Mouse (Mus musculus): ENCODE measurements around the gene Echdc3. TPM values are rescaled to one million over a fixed set of nuclear protein-coding genes. Genes with fewer than 3 reads are reported as not detected.

Gene Echdc3
- total and polyA plus RNA-seq, 2 experiments from 2014 or later, result 16.9 to 17.3 TPM

GRCm38 (mm10) chr2:6146257-6146656, 66.6 kb downstream of the Echdc3 start:
- no peaks in the 10 kb centered on the region for H3K36me3 ChIP-seq (replicated peaks; ENCODE audit: control insufficient read depth, insufficient read depth, low read length)

GRCm38 (mm10) chr2:6145611-6146010, 67.2 kb downstream of the Echdc3 start:
- TF ChIP-seq EP300 (IDR thresholded peaks at IDR 0.05; ENCODE audit: low read depth) (no peak), CTCF (IDR thresholded peaks at IDR 0.05; ENCODE audit: low read depth) (no peak)
- Histone ChIP-seq H3K4me1 (ENCODE audit: control insufficient read depth, insufficient read depth) (no peaks in the 10 kb centered on the region), H3K4me2 (ENCODE audit: low read depth, low read length) (no peak overlapping the region), H3K27me3 (ENCODE audit: control insufficient read depth, insufficient read depth, low read length) (no peaks in the 10 kb centered on the region), H3K4me3 (ENCODE audit: low read depth, low read length) (no peak overlapping the region), H3K36me3 (replicated peaks; ENCODE audit: control insufficient read depth, insufficient read depth, low read length) (no peaks in the 10 kb centered on the region), H3K9ac (replicated peaks; ENCODE audit: low read depth, low read length) (no peak overlapping the region), H3K27ac (ENCODE audit: low read depth) (no peak overlapping the region), H3K9me3 (replicated peaks; ENCODE audit: control insufficient read depth, low read length) (no peaks in the 10 kb centered on the region)
- ATAC-seq (ENCODE audit: insufficient read depth, low read depth) (no peak), DNase-seq (ENCODE audit: low spot score) (no peak)
- 80% methylated on average over 10 of the region's 10 CpGs for WGBS

More at GRCm38 (mm10) chr2:6146257-6146656, 66.6 kb downstream of the Echdc3 start:
- H3K27me3 ChIP-seq (ENCODE audit: control insufficient read depth, insufficient read depth, low read length), result no peaks in the 10 kb centered on the region
- no peak overlapping the region for H3K27ac ChIP-seq (ENCODE audit: low read depth)
- H3K4me3 ChIP-seq (ENCODE audit: low read depth, low read length), result no peak overlapping the region
- H3K4me2 ChIP-seq (ENCODE audit: low read depth, low read length), result no peak overlapping the region
- H3K4me1 ChIP-seq (ENCODE audit: control insufficient read depth, insufficient read depth), result no peaks in the 10 kb centered on the region
- no peaks in the 10 kb centered on the region for H3K9me3 ChIP-seq (replicated peaks; ENCODE audit: control insufficient read depth, low read length)
- no peak for DNase-seq (ENCODE audit: low spot score)
- ATAC-seq (ENCODE audit: insufficient read depth, low read depth), result no peak
- WGBS, result 83% methylated on average over 4 of the region's 4 CpGs
- H3K9ac ChIP-seq (replicated peaks; ENCODE audit: low read depth, low read length), result no peak overlapping the region
- TF ChIP-seq CTCF (IDR thresholded peaks at IDR 0.05; ENCODE audit: low read depth) (no peak), EP300 (IDR thresholded peaks at IDR 0.05; ENCODE audit: low read depth) (no peak)

DNA sequence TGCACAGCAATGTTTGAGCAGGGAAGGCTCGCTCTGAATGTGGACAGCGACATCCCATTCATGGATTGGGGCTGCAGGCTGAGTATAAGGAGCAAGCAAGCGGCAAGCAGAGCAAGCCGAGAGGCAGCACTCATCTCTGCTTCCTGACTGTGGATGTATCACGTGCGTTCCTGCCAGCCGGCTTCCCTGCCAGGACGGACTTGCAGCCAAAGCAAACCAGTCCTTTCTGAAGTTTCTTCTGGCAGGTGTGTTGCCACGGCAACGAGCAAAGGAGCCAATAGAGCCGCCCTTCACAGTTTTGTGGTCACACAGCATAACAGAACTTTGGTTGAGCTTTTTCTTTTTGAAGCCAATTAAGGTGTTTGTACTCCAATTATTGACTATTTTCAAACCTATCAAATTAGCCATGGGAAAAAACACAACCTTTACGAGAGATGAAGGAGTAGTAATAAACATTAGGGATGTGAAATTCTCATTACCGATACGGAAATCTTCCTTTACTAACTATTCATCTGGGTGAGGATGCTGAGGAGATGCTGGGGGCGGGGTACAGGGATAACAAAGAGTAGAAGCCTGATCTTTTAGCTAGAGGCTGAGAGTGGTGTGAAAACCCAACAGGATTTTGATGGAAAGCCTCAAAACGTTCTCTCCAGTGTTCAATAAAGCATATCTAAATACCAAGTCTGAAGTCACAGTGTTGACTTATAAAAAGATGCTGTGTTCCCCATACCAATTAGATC, 69.7 kb downstream of the Echdc3 start:
- TF ChIP-seq CTCF (IDR thresholded peaks at IDR 0.05; ENCODE audit: low read depth), result no peak
- no peak for TF ChIP-seq EP300 (IDR thresholded peaks at IDR 0.05; ENCODE audit: low read depth)
- no peak for DNase-seq (ENCODE audit: low spot score)
- H3K27me3 ChIP-seq (ENCODE audit: control insufficient read depth, insufficient read depth, low read length), result no peaks in the 10 kb centered on the region
- 81% methylated on average over 16 of the region's 16 CpGs for WGBS
- ATAC-seq (ENCODE audit: insufficient read depth, low read depth), result no peak
- H3K27ac ChIP-seq (ENCODE audit: low read depth), result no peak overlapping the region
- no peaks in the 10 kb centered on the region for H3K36me3 ChIP-seq (replicated peaks; ENCODE audit: control insufficient read depth, insufficient read depth, low read length)
- no peaks in the 10 kb centered on the region for H3K4me1 ChIP-seq (ENCODE audit: control insufficient read depth, insufficient read depth)
- no peak overlapping the region for H3K4me2 ChIP-seq (ENCODE audit: low read depth, low read length)
- H3K9ac ChIP-seq (replicated peaks; ENCODE audit: low read depth, low read length), result no peak overlapping the region
- H3K9me3 ChIP-seq (replicated peaks; ENCODE audit: control insufficient read depth, low read length), result no peaks in the 10 kb centered on the region
- no peak overlapping the region for H3K4me3 ChIP-seq (ENCODE audit: low read depth, low read length)

DNA sequence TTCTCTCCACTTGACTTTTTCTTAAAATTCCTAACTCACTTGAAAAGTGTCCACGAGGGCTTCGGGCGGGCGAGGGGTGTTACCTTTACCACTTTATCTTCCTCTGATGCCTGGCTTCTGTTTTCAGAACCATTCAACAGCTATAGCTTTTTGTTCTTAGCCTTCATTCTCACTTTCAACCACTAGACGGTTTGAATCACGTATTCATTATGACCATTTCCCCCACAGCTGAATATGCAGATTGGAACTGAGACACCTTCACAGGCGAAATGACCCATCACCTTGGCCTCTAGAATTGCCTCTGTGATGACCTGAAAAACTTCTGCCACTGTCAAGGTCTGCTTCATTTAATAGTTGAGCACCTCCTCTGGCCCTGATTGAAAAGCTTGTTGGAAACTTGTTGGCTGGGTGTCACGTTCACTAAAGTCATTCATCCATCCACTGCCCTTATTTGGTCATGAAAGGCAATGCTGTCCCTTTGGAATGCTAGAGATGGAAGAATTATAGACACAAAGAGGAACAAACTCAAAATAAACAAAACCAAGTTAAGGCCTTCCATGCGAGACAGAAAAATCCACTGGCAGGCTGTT, 72.2 kb downstream of the Echdc3 start:
- Histone ChIP-seq H3K4me2 (ENCODE audit: low read depth, low read length) (no peak overlapping the region), H3K9me3 (replicated peaks; ENCODE audit: control insufficient read depth, low read length) (no peaks in the 10 kb centered on the region), H3K27ac (ENCODE audit: low read depth) (no peak overlapping the region), H3K9ac (replicated peaks; ENCODE audit: low read depth, low read length) (no peak overlapping the region), H3K27me3 (ENCODE audit: control insufficient read depth, insufficient read depth, low read length) (no peaks in the 10 kb centered on the region), H3K4me3 (ENCODE audit: low read depth, low read length) (no peak overlapping the region), H3K36me3 (replicated peaks; ENCODE audit: control insufficient read depth, insufficient read depth, low read length) (no peaks in the 10 kb centered on the region), H3K4me1 (ENCODE audit: control insufficient read depth, insufficient read depth) (no peaks in the 10 kb centered on the region)
- ATAC-seq (ENCODE audit: insufficient read depth, low read depth) (no peak), DNase-seq (ENCODE audit: low spot score) (no peak)
- no peak for TF ChIP-seq CTCF (IDR thresholded peaks at IDR 0.05; ENCODE audit: low read depth)
- TF ChIP-seq EP300 (IDR thresholded peaks at IDR 0.05; ENCODE audit: low read depth), result no peak
- 73% methylated on average over 9 of the region's 9 CpGs for WGBS

Other genes starting within 250 kb of the Echdc3 start
- 39.8 and 61.1 TPM in 2 replicates for gene Proser2, start 82.8 kb downstream of the Echdc3 start, total RNA-seq (2014; rRNA removed; ENCODE audit: low replicate concordance)
- gene Proser2, start 82.8 kb downstream of the Echdc3 start, polyA plus RNA-seq (2015; fragmentation: Nextera tagmentation; extraction: Ambion mirVana), result 14.7 and 17.9 TPM in 2 replicates
- 8.9 and 9.2 TPM in 2 replicates for gene Usp6nl, start 109.6 kb upstream of the Echdc3 start, total RNA-seq (2014; rRNA removed; ENCODE audit: low replicate concordance)
- 3.1 and 3.4 TPM in 2 replicates for gene Usp6nl, start 109.6 kb upstream of the Echdc3 start, polyA plus RNA-seq (2015; fragmentation: Nextera tagmentation; extraction: Ambion mirVana)

Data from heart, postnatal 0 days (tissue).